Mouse (Mus musculus): Measurements from ENCODE around the gene Unc80. TPM values are rescaled to one million over a fixed set of nuclear protein-coding genes. Genes with fewer than 3 reads are reported as not detected.

Gene Unc80
- polyA plus RNA-seq (2015; fragmentation: Nextera tagmentation; extraction: Ambion mirVana), result 2.6 and 4.7 TPM in 2 replicates

GRCm38 (mm10) chr1:66467821-66468703 is at the start of gene Unc80:
Unc80 (plus strand) TSS chr1:66468367.
- H3K27ac ChIP-seq (replicated peaks), result peak within 1 kb of the TSS; percentile 71
- peak; percentile 96 for ATAC-seq (ENCODE audit: low read depth)
- WGBS, result under 1% methylated on average over 68 of the region's 83 CpGs
- no peaks in the 10 kb centered on the region for H3K27me3 ChIP-seq
- no peaks in the 10 kb centered on the region for H3K9me3 ChIP-seq
- peaks cover 14% of the 10 kb centered on the region for H3K4me1 ChIP-seq (replicated peaks)
- H3K9ac ChIP-seq, result peak within 1 kb of the TSS; percentile 85
- H3K4me3 ChIP-seq, result peak within 1 kb of the TSS; percentile 50
- H3K36me3 ChIP-seq, result no peaks in the 10 kb centered on the region
- H3K4me2 ChIP-seq, result peak within 1 kb of the TSS; percentile 82

- WGBS, result 94% methylated on average over 5 of the region's 5 CpGs
- no peaks in the 10 kb centered on the region for H3K4me1 ChIP-seq (replicated peaks)
- no peak overlapping the region for H3K4me3 ChIP-seq
- no peak overlapping the region for H3K4me2 ChIP-seq
- H3K27ac ChIP-seq (replicated peaks), result no peak overlapping the region
- no peak for ATAC-seq (ENCODE audit: low read depth)
- H3K36me3 ChIP-seq, result peaks cover 68% of the 10 kb centered on the region
- no peak overlapping the region for H3K9ac ChIP-seq
- H3K27me3 ChIP-seq, result no peaks in the 10 kb centered on the region
- no peaks in the 10 kb centered on the region for H3K9me3 ChIP-seq
Observed at GRCm38 (mm10) chr1:66426073-66426472, 42.1 kb upstream of the Unc80 start.

GRCm38 (mm10) chr1:66430962-66431361 is 37.2 kb upstream of the Unc80 start:
- Histone ChIP-seq H3K9ac (no peak overlapping the region), H3K27ac (replicated peaks) (no peak overlapping the region), H3K27me3 (no peaks in the 10 kb centered on the region), H3K4me1 (replicated peaks) (no peaks in the 10 kb centered on the region), H3K4me3 (no peak overlapping the region), H3K9me3 (no peaks in the 10 kb centered on the region), H3K36me3 (peaks cover 56% of the 10 kb centered on the region), H3K4me2 (no peak overlapping the region)
- ATAC-seq (ENCODE audit: low read depth), result no peak

GRCm38 (mm10) chr1:66431472-66431871 is 36.7 kb upstream of the Unc80 start:
- Histone ChIP-seq H3K27ac (replicated peaks) (no peak overlapping the region), H3K4me3 (no peak overlapping the region), H3K4me2 (no peak overlapping the region), H3K9me3 (no peaks in the 10 kb centered on the region), H3K9ac (no peak overlapping the region), H3K27me3 (no peaks in the 10 kb centered on the region), H3K4me1 (replicated peaks) (no peaks in the 10 kb centered on the region), H3K36me3 (peaks cover 51% of the 10 kb centered on the region)
- WGBS, result 94% methylated on average over 6 of the region's 6 CpGs
- no peak for ATAC-seq (ENCODE audit: low read depth)

GRCm38 (mm10) chr1:66438069-66438468 is 30.1 kb upstream of the Unc80 start:
- H3K9ac ChIP-seq, result no peak overlapping the region
- no peaks in the 10 kb centered on the region for H3K27me3 ChIP-seq
- ATAC-seq (ENCODE audit: low read depth), result no peak
- no peaks in the 10 kb centered on the region for H3K9me3 ChIP-seq
- H3K4me3 ChIP-seq, result no peak overlapping the region
- no peaks in the 10 kb centered on the region for H3K4me1 ChIP-seq (replicated peaks)
- H3K36me3 ChIP-seq, result peaks cover 59% of the 10 kb centered on the region
- WGBS, result 81% methylated on average over 2 of the region's 2 CpGs
- H3K4me2 ChIP-seq, result no peak overlapping the region
- H3K27ac ChIP-seq (replicated peaks), result no peak overlapping the region

GRCm38 (mm10) chr1:66442922-66443321 is 25.2 kb upstream of the Unc80 start:
- H3K4me3 ChIP-seq, result no peak overlapping the region
- H3K9me3 ChIP-seq, result no peaks in the 10 kb centered on the region
- no peak for ATAC-seq (ENCODE audit: low read depth)
- H3K27ac ChIP-seq (replicated peaks), result no peak overlapping the region
- H3K4me1 ChIP-seq (replicated peaks), result no peaks in the 10 kb centered on the region
- H3K9ac ChIP-seq, result no peak overlapping the region
- 32% methylated on average over 2 of the region's 2 CpGs for WGBS
- H3K36me3 ChIP-seq, result peaks cover 50% of the 10 kb centered on the region
- H3K27me3 ChIP-seq, result no peaks in the 10 kb centered on the region
- no peak overlapping the region for H3K4me2 ChIP-seq

GRCm38 (mm10) chr1:66449471-66449870 is 18.7 kb upstream of the Unc80 start:
- no peak overlapping the region for H3K27ac ChIP-seq (replicated peaks)
- no peaks in the 10 kb centered on the region for H3K9me3 ChIP-seq
- H3K4me2 ChIP-seq, result no peak overlapping the region
- no peaks in the 10 kb centered on the region for H3K4me1 ChIP-seq (replicated peaks)
- ATAC-seq (ENCODE audit: low read depth), result no peak
- no peaks in the 10 kb centered on the region for H3K27me3 ChIP-seq
- H3K36me3 ChIP-seq, result no peaks in the 10 kb centered on the region
- no peak overlapping the region for H3K4me3 ChIP-seq
- WGBS, result 79% methylated on average over 2 of the region's 2 CpGs
- no peak overlapping the region for H3K9ac ChIP-seq

GRCm38 (mm10) chr1:66456580-66456979 is 11.6 kb upstream of the Unc80 start:
- Histone ChIP-seq H3K4me1 (replicated peaks) (no peaks in the 10 kb centered on the region), H3K4me3 (no peak overlapping the region), H3K27ac (replicated peaks) (no peak overlapping the region), H3K4me2 (no peak overlapping the region), H3K9me3 (0 out of 2 replicates have a peak, but pooled peaks cover 5% of the 10 kb centered on the region), H3K27me3 (no peaks in the 10 kb centered on the region), H3K36me3 (no peaks in the 10 kb centered on the region), H3K9ac (no peak overlapping the region)
- no peak for ATAC-seq (ENCODE audit: low read depth)
- 23% methylated on average over 2 of the region's 2 CpGs for WGBS

GRCm38 (mm10) chr1:66457747-66458146 is 10.4 kb upstream of the Unc80 start:
- H3K27ac ChIP-seq (replicated peaks), result no peak overlapping the region
- H3K27me3 ChIP-seq, result no peaks in the 10 kb centered on the region
- no peaks in the 10 kb centered on the region for H3K36me3 ChIP-seq
- no peak overlapping the region for H3K4me3 ChIP-seq
- no peak for ATAC-seq (ENCODE audit: low read depth)
- H3K9me3 ChIP-seq, result 0 out of 2 replicates have a peak, but pooled peaks cover 5% of the 10 kb centered on the region
- H3K4me2 ChIP-seq, result no peak overlapping the region
- H3K4me1 ChIP-seq (replicated peaks), result no peaks in the 10 kb centered on the region
- H3K9ac ChIP-seq, result no peak overlapping the region
- 64% methylated on average over 3 of the region's 3 CpGs for WGBS

GRCm38 (mm10) chr1:66459394-66459793 is 8.8 kb upstream of the Unc80 start:
- Histone ChIP-seq H3K9ac (no peak overlapping the region), H3K36me3 (no peaks in the 10 kb centered on the region), H3K27ac (replicated peaks) (no peak overlapping the region), H3K4me3 (no peak overlapping the region), H3K4me2 (no peak overlapping the region), H3K9me3 (0 out of 2 replicates have a peak, but pooled peaks cover 5% of the 10 kb centered on the region), H3K4me1 (replicated peaks) (no peaks in the 10 kb centered on the region), H3K27me3 (no peaks in the 10 kb centered on the region)
- 73% methylated on average over 3 of the region's 3 CpGs for WGBS
- no peak for ATAC-seq (ENCODE audit: low read depth)

- Histone ChIP-seq H3K27ac (replicated peaks) (no peak overlapping the region), H3K4me1 (replicated peaks) (no peaks in the 10 kb centered on the region), H3K4me2 (no peak overlapping the region), H3K36me3 (no peaks in the 10 kb centered on the region), H3K9me3 (no peaks in the 10 kb centered on the region), H3K4me3 (no peak overlapping the region), H3K9ac (no peak overlapping the region), H3K27me3 (no peaks in the 10 kb centered on the region)
- WGBS, result 89% methylated on average over 4 of the region's 4 CpGs
- ATAC-seq (ENCODE audit: low read depth), result no peak
Observed at GRCm38 (mm10) chr1:66460850-66461249, 7.3 kb upstream of the Unc80 start.

- peak; percentile 59 for ATAC-seq (ENCODE audit: low read depth)
- Histone ChIP-seq H3K9me3 (no peaks in the 10 kb centered on the region), H3K9ac (peak overlapping the region; percentile 85), H3K27me3 (no peaks in the 10 kb centered on the region), H3K4me3 (peak overlapping the region; percentile 50), H3K27ac (replicated peaks) (no peak overlapping the region), H3K36me3 (no peaks in the 10 kb centered on the region), H3K4me1 (replicated peaks) (peaks cover 14% of the 10 kb centered on the region), H3K4me2 (peak overlapping the region; percentile 82)
- WGBS, result 5% methylated on average over 3 of the region's 3 CpGs
Observed at GRCm38 (mm10) chr1:66468704-66469020, 495 bp downstream of the Unc80 start.

- Histone ChIP-seq H3K4me3 (no peak overlapping the region), H3K36me3 (0 out of 2 replicates have a peak, but pooled peaks cover 9% of the 10 kb centered on the region), H3K27ac (replicated peaks) (no peak overlapping the region), H3K4me1 (replicated peaks) (no peaks in the 10 kb centered on the region), H3K9ac (no peak overlapping the region), H3K4me2 (no peak overlapping the region), H3K9me3 (no peaks in the 10 kb centered on the region), H3K27me3 (no peaks in the 10 kb centered on the region)
- ATAC-seq (ENCODE audit: low read depth), result no peak
- WGBS, result 82% methylated on average over 3 of the region's 3 CpGs
Observed at GRCm38 (mm10) chr1:66482751-66483150, 14.6 kb downstream of the Unc80 start.
